Mouse (Mus musculus): ENCODE results near the gene Slc17a3.

The Slc17a3 gene

GRCm38 (mm10) chr13:23839308-23839707 lies at the start of gene Slc17a3:
Gene Slc17a3, plus strand, starts transcription at chr13:23839434.
- no peak for DNase-seq (ENCODE audit: low spot score)

- no peak for DNase-seq (ENCODE audit: low spot score)
Observed at GRCm38 (mm10) chr13:23792520-23792919, 46.7 kb upstream of the Slc17a3 start.

GRCm38 (mm10) chr13:23799405-23799804 lies 39.8 kb upstream of the Slc17a3 start:
- no peak for DNase-seq (ENCODE audit: low spot score)

GRCm38 (mm10) chr13:23804532-23804931 lies 34.7 kb upstream of the Slc17a3 start:
- DNase-seq (ENCODE audit: low spot score), result no peak

- no peak for DNase-seq (ENCODE audit: low spot score)
Observed at GRCm38 (mm10) chr13:23806422-23807052, 32.7 kb upstream of the Slc17a3 start, which contains the start of gene Slc17a2. Gene Slc17a2, plus strand, starts transcription at chr13:23806993.

GRCm38 (mm10) chr13:23816148-23816547 lies 23.1 kb upstream of the Slc17a3 start:
- no peak for DNase-seq (ENCODE audit: low spot score)

GRCm38 (mm10) chr13:23820179-23820940 lies 18.9 kb upstream of the Slc17a3 start:
- DNase-seq (ENCODE audit: low spot score), result no peak

GRCm38 (mm10) chr13:23822213-23822612 lies 17.0 kb upstream of the Slc17a3 start:
- DNase-seq (ENCODE audit: low spot score), result no peak

GRCm38 (mm10) chr13:23826606-23827005 lies 12.6 kb upstream of the Slc17a3 start:
- no peak for DNase-seq (ENCODE audit: low spot score)

- no peak for DNase-seq (ENCODE audit: low spot score)
Observed at GRCm38 (mm10) chr13:23833053-23833452, 6.2 kb upstream of the Slc17a3 start.

- no peak for DNase-seq (ENCODE audit: low spot score)
Observed at GRCm38 (mm10) chr13:23834836-23835235, 4.4 kb upstream of the Slc17a3 start.

- DNase-seq (ENCODE audit: low spot score), result no peak
Observed at GRCm38 (mm10) chr13:23836630-23837029, 2.6 kb upstream of the Slc17a3 start.

- DNase-seq (ENCODE audit: low spot score), result no peak
Observed at GRCm38 (mm10) chr13:23845851-23846250, 6.6 kb downstream of the Slc17a3 start.

GRCm38 (mm10) chr13:23849299-23849698 lies 10.1 kb downstream of the Slc17a3 start:
- DNase-seq (ENCODE audit: low spot score), result no peak

- no peak for DNase-seq (ENCODE audit: low spot score)
Observed at GRCm38 (mm10) chr13:23856401-23856800, 17.2 kb downstream of the Slc17a3 start.

- no peak for DNase-seq (ENCODE audit: low spot score)
Observed at GRCm38 (mm10) chr13:23861815-23862214, 22.6 kb downstream of the Slc17a3 start.

GRCm38 (mm10) chr13:23864711-23865110 lies 25.5 kb downstream of the Slc17a3 start:
- no peak for DNase-seq (ENCODE audit: low spot score)

- no peak for DNase-seq (ENCODE audit: low spot score)
Observed at GRCm38 (mm10) chr13:23866086-23866710, 27.0 kb downstream of the Slc17a3 start.

- no peak for DNase-seq (ENCODE audit: low spot score)
Observed at GRCm38 (mm10) chr13:23867000-23867399, 27.8 kb downstream of the Slc17a3 start.

- no peak for DNase-seq (ENCODE audit: low spot score)
Observed at GRCm38 (mm10) chr13:23867405-23867804, 28.2 kb downstream of the Slc17a3 start, which contains the start of gene Slc17a1. Gene Slc17a1, plus strand, starts transcription at chr13:23867750.

- DNase-seq (ENCODE audit: low spot score), result no peak
Observed at GRCm38 (mm10) chr13:23868790-23869533, 29.7 kb downstream of the Slc17a3 start.

GRCm38 (mm10) chr13:23869996-23870395 lies 30.8 kb downstream of the Slc17a3 start:
- no peak for DNase-seq (ENCODE audit: low spot score)

All from ovary, adult 18-20 months (tissue).